Mouse (Mus musculus) CH12.LX (cell line): ENCODE data around the gene Anks1b. TPM values are rescaled to one million over a fixed set of nuclear protein-coding genes. Genes with fewer than 3 reads are reported as not detected.

Experiments
- DNase-seq: peaks from one replicate; pipeline ENCODE4 v3.0.0-alpha.2; 2013; ENCODE audit errors: extremely low read depth
- H3K27ac ChIP-seq: 2 replicates; pipeline ENCODE4 v1.5.1; 2012; ENCODE audit warnings: low read depth, mild to moderate bottlenecking, control low read depth, moderate library complexity; ENCODE audit not compliant: insufficient read depth
- H3K27me3 ChIP-seq: replicated peaks from 2 replicates; pipeline ENCODE3; 2012; ENCODE audit warnings: inconsistent platforms
- H3K36me3 ChIP-seq, 2 experiments: replicated peaks in 1 of 2; 2 replicates each; pipeline versions ENCODE3 to v1.6.1; 2012; ENCODE audit warnings: inconsistent platforms in 1 of 2, low read length in 1 of 2, mild to moderate bottlenecking in 1 of 2, mixed read lengths in 1 of 2, moderate library complexity in 1 of 2; ENCODE audit not compliant: control insufficient read depth in 1 of 2, insufficient read depth in 1 of 2
- H3K4me1 ChIP-seq, 2 experiments: 2 replicates each; pipeline ENCODE4 v1.6.1; 2012; ENCODE audit warnings: inconsistent platforms in 1 of 2, moderate library complexity in 1 of 2; ENCODE audit not compliant: insufficient read depth in 2 of 2, control insufficient read depth in 1 of 2
- H3K4me2 ChIP-seq: 2 replicates; pipeline ENCODE4 v1.6.1; 2012; ENCODE audit warnings: low read depth, mild to moderate bottlenecking, control low read depth; ENCODE audit not compliant: poor library complexity, insufficient read depth, severe bottlenecking
- H3K4me3 ChIP-seq, 3 experiments: fragments of 150-350 bp in 1 of 3; sonication (generic) in 1 of 3; replicated peaks in 1 of 3; 2 replicates each; pipeline versions ENCODE3 to v1.5.1; 2011 to 2012; ENCODE audit warnings: low read depth in 2 of 3, low read length in 2 of 3, mild to moderate bottlenecking in 2 of 3, moderate library complexity in 2 of 3, control low read depth in 1 of 3, improper control_type of control experiment in 1 of 3, inconsistent platforms in 1 of 3, mixed read lengths in 1 of 3; ENCODE audit not compliant: poor library complexity in 1 of 3
- H3K79me2 ChIP-seq: replicated peaks from 2 replicates; pipeline ENCODE4 v1.6.1; 2012; ENCODE audit warnings: mild to moderate bottlenecking, moderate library complexity; ENCODE audit not compliant: control insufficient read depth, poor library complexity, insufficient read depth, severe bottlenecking; ENCODE audit errors: extremely low read depth
- H3K9ac ChIP-seq: 2 replicates; pipeline ENCODE4 v1.6.1; 2012; ENCODE audit warnings: low read depth, mild to moderate bottlenecking, control low read depth, moderate library complexity; ENCODE audit not compliant: insufficient read depth
- H3K9me3 ChIP-seq: replicated peaks from 2 replicates; pipeline ENCODE3; 2012; ENCODE audit warnings: low read length, inconsistent platforms, mixed read lengths
- CHD1 ChIP-seq: IDR thresholded peaks from 2 replicates; pipeline ENCODE4 v1.6.1; 2012; ENCODE audit warnings: low read depth, low read length, improper control_type of control experiment, inconsistent platforms
- CTCF ChIP-seq, 2 experiments: IDR thresholded peaks in 1 of 2; conservative IDR thresholded peaks in 1 of 2; 2 replicates each; pipeline ENCODE4 v1.5.1; 2011 to 2012; ENCODE audit warnings: low read depth in 2 of 2, low read length in 2 of 2, improper control_type of control experiment in 1 of 2, inconsistent platforms in 1 of 2, mild to moderate bottlenecking in 1 of 2, moderate library complexity in 1 of 2
- E2F4 ChIP-seq: IDR thresholded peaks from 2 replicates; pipeline ENCODE4 v1.6.1; 2011; ENCODE audit warnings: low read depth, low read length, improper control_type of control experiment; ENCODE audit not compliant: insufficient replicate concordance
- EP300 ChIP-seq: IDR thresholded peaks from 2 replicates; pipeline ENCODE4 v1.6.1; 2011; ENCODE audit warnings: low read length, improper control_type of control experiment
- ETS1 ChIP-seq: conservative IDR thresholded peaks from 2 replicates; pipeline ENCODE4 v1.6.1; 2012; ENCODE audit warnings: low read depth, mild to moderate bottlenecking, inconsistent platforms, low read length, improper control_type of control experiment, moderate library complexity
- JUN ChIP-seq: IDR thresholded peaks from 2 replicates; pipeline ENCODE4 v1.6.1; 2011; ENCODE audit warnings: low read depth, mild to moderate bottlenecking, low read length, improper control_type of control experiment, moderate library complexity; ENCODE audit not compliant: insufficient read depth
- JUND ChIP-seq: conservative IDR thresholded peaks from 2 replicates; pipeline ENCODE4 v1.6.1; 2011; ENCODE audit warnings: low read depth, low read length, improper control_type of control experiment
- KAT2A ChIP-seq: IDR thresholded peaks from 2 replicates; pipeline ENCODE4 v1.6.1; 2012; ENCODE audit warnings: low read length, improper control_type of control experiment, inconsistent platforms; ENCODE audit not compliant: insufficient replicate concordance
- MAFK ChIP-seq: IDR thresholded peaks from 2 replicates; pipeline ENCODE4 v1.6.1; 2011; ENCODE audit warnings: low read length, improper control_type of control experiment; ENCODE audit not compliant: insufficient replicate concordance
- MAX ChIP-seq: IDR thresholded peaks from 2 replicates; pipeline ENCODE4 v1.6.1; 2011; ENCODE audit warnings: low read length, improper control_type of control experiment
- MAZ ChIP-seq: IDR thresholded peaks from 2 replicates; pipeline ENCODE4 v1.6.1; 2012; ENCODE audit warnings: low read depth, mild to moderate bottlenecking, inconsistent platforms, low read length, improper control_type of control experiment, moderate library complexity
- MEF2A ChIP-seq: IDR thresholded peaks from 2 replicates; pipeline ENCODE4 v1.6.1; 2014; ENCODE audit warnings: low read depth, mild to moderate bottlenecking, inconsistent platforms, low read length, improper control_type of control experiment, borderline replicate concordance
- NRF1 ChIP-seq: IDR thresholded peaks from 2 replicates; pipeline ENCODE4 v1.6.1; 2014; ENCODE audit warnings: low read depth, mild to moderate bottlenecking, inconsistent platforms, low read length, improper control_type of control experiment, moderate library complexity
- POLR2A ChIP-seq: IDR thresholded peaks from 2 replicates; pipeline ENCODE4 v1.6.1; 2011; ENCODE audit warnings: low read depth, mild to moderate bottlenecking, improper control_type of control experiment, low read length
- SMC3 ChIP-seq: IDR thresholded peaks from 2 replicates; pipeline ENCODE4 v1.6.1; 2011; ENCODE audit warnings: low read depth, low read length, improper control_type of control experiment
- UBTF ChIP-seq: IDR thresholded peaks from 2 replicates; pipeline ENCODE4 v1.6.1; 2012; ENCODE audit warnings: low read depth, mild to moderate bottlenecking, inconsistent platforms, low read length, improper control_type of control experiment, moderate library complexity
- USF2 ChIP-seq: conservative IDR thresholded peaks from 2 replicates; pipeline ENCODE4 v1.6.1; 2011; ENCODE audit warnings: low read depth, low read length, improper control_type of control experiment
- ZC3H11A ChIP-seq: IDR thresholded peaks from 2 replicates; pipeline ENCODE4 v1.6.1; 2012; ENCODE audit warnings: low read depth, mild to moderate bottlenecking, inconsistent platforms, low read length, improper control_type of control experiment
- ZKSCAN1 ChIP-seq: IDR thresholded peaks from 2 replicates; pipeline ENCODE4 v1.6.1; 2012; ENCODE audit warnings: low read depth, inconsistent platforms, low read length, improper control_type of control experiment, borderline replicate concordance
- ZNF384 ChIP-seq: IDR thresholded peaks from 2 replicates; pipeline ENCODE4 v1.6.1; 2012; ENCODE audit warnings: low read depth, low read length, improper control_type of control experiment, inconsistent platforms
- dilution Hi-C: fragments of 300-500 bp; cut with MboI; formaldehyde crosslinking; loops from 2 replicates; pipeline ENCODE4 v1.14.3; 2020; ENCODE audit warnings: low sequenced_read_pairs; ENCODE audit not compliant: extremely low pct_unique_long_range_greater_than_20kb, extremely low pct_ligation_motif_present
- in situ Hi-C: fragments of 300-500 bp; cut with MboI; formaldehyde crosslinking; loops from 3 replicates; pipeline ENCODE4 v1.14.3; 2019; ENCODE audit warnings: low sequenced_read_pairs, low pct_ligation_motif_present, low pct_unique_long_range_greater_than_20kb, mixed read lengths
- polyA plus RNA-seq: library from polyadenylated mRNA; unstranded; fragments of >175 nt; gene quantifications from 2 replicates; pipeline ENCODE4 v1.2.1, GENCODE M21; 2012; ENCODE audit warnings: low read depth; ENCODE audit not compliant: insufficient read length
- total RNA-seq, 2 experiments: library from RNA; depleted of rRNA; stranded (reverse); fragments of 300-350 nt in 1 of 2; fragments of >200 nt in 1 of 2; gene quantifications; 2 replicates each; pipeline ENCODE4 v1.2.3; 2012 to 2014

Gene Anks1b
- total and polyA plus RNA-seq, 3 experiments: 0.17 TPM; not detected in 2

GRCm38 (mm10) chr10:90717961-90718360 lies 844.7 kb downstream of the Anks1b start:
- no peak overlapping the region for H3K9ac ChIP-seq
- H3K4me3 ChIP-seq: no peak overlapping the region
- H3K4me1 ChIP-seq: no peaks in the 10 kb centered on the region
- H3K9me3 ChIP-seq: no peaks in the 10 kb centered on the region
- H3K27me3 ChIP-seq: no peaks in the 10 kb centered on the region
- no peak overlapping the region for H3K4me2 ChIP-seq
- dilution Hi-C loops (no loop called here), in situ Hi-C loops (no loop called here)
- DNase-seq: no peak
- TF ChIP-seq ZC3H11A: no peak
- no peak for TF ChIP-seq POLR2A
- no peak for TF ChIP-seq MAFK
- TF ChIP-seq JUND: no peak
- no peak for TF ChIP-seq ETS1
- no peak for TF ChIP-seq MEF2A
- no peak for TF ChIP-seq UBTF
- no peak for TF ChIP-seq JUN
- TF ChIP-seq USF2: no peak
- no peak for TF ChIP-seq MAZ
- TF ChIP-seq CTCF (conservative IDR thresholded peaks at IDR 0.05 in 1 of 2, IDR thresholded peaks at IDR 0.05 in 1 of 2; ENCODE audit: low read depth in 2 of 2, low read length in 2 of 2): no peak
- no peak for TF ChIP-seq CHD1
- TF ChIP-seq KAT2A: no peak
- no peaks in the 10 kb centered on the region for H3K79me2 ChIP-seq
- no peaks in the 10 kb centered on the region for H3K36me3 ChIP-seq
- H3K27ac ChIP-seq: no peak overlapping the region

GRCm38 (mm10) chr10:90718684-90719083 lies 845.4 kb downstream of the Anks1b start:
- Histone ChIP-seq H3K4me3 (no peak overlapping the region), H3K27me3 (no peaks in the 10 kb centered on the region), H3K4me1 (no peaks in the 10 kb centered on the region), H3K9ac (no peak overlapping the region), H3K27ac (no peak overlapping the region), H3K36me3 (no peaks in the 10 kb centered on the region), H3K79me2 (no peaks in the 10 kb centered on the region), H3K9me3 (no peaks in the 10 kb centered on the region), H3K4me2 (no peak overlapping the region)
- dilution Hi-C loops: no loop called here
- DNase-seq: no peak
- in situ Hi-C loops: no loop called here
- TF ChIP-seq E2F4 (no peak), SMC3 (no peak), EP300 (no peak), NRF1 (no peak), MAX (no peak), ZC3H11A (no peak), JUN (no peak), ZKSCAN1 (no peak), UBTF (no peak), USF2 (no peak), ZNF384 (no peak)
- TF ChIP-seq, all 38 proteins: peak for 0
